Mouse (Mus musculus) forebrain, embryonic 14.5 days (tissue): ENCODE results near the gene Zfp324. TPM values are rescaled to one million over a fixed set of nuclear protein-coding genes. Genes with fewer than 3 reads are reported as not detected.
A peak's percentile ranks its signal among the peaks of the same experiment; 100 is the strongest.
"Not testable (repeated sequence)": the region's sequence is repeated elsewhere in the genome, so short reads cannot be mapped to it uniquely, and the experiment has no call there.

Experiments used
- ATAC-seq: fragments of 200-750 bp; cut with Nextera tagmentation; 2 replicates; pipeline ENCODE4 v1.8.0; 2017; ENCODE audit warnings: mild to moderate bottlenecking, moderate library complexity
- DNase-seq: peaks from one replicate; pipeline ENCODE4 v3.0.0-alpha.2; 2015; ENCODE audit warnings: low spot score
- H3K27ac ChIP-seq: fragments of 300-500 bp; sonication (generic); 2 replicates; pipeline ENCODE4 v1.5.1; 2014; ENCODE audit warnings: low read depth, mild to moderate bottlenecking, control low read depth, low read length, moderate library complexity
- H3K27me3 ChIP-seq: fragments of 300-500 bp; sonication (generic); replicated peaks from 2 replicates; pipeline ENCODE4 v1.6.1; 2014; ENCODE audit warnings: low read length, control low read depth, mixed read lengths; ENCODE audit not compliant: control insufficient read depth, insufficient read depth
- H3K36me3 ChIP-seq: fragments of 300-500 bp; sonication (generic); 2 replicates; pipeline ENCODE4 v1.6.1; 2014; ENCODE audit warnings: low read length, control low read depth; ENCODE audit not compliant: control insufficient read depth, insufficient read depth
- H3K4me1 ChIP-seq: fragments of 300-500 bp; sonication (generic); 2 replicates; pipeline ENCODE4 v1.6.1; 2014; ENCODE audit warnings: antibody characterized with exemption, low read length, control low read depth; ENCODE audit not compliant: control insufficient read depth, insufficient read depth
- H3K4me2 ChIP-seq: fragments of 300-500 bp; sonication (generic); 2 replicates; pipeline ENCODE4 v1.6.1; 2014; ENCODE audit warnings: mild to moderate bottlenecking, control low read depth, low read length
- H3K4me3 ChIP-seq: fragments of 300-500 bp; sonication (generic); 2 replicates; pipeline ENCODE4 v1.5.1; 2014; ENCODE audit warnings: low read depth, low read length, control low read depth
- H3K9ac ChIP-seq: fragments of 300-500 bp; sonication (generic); 2 replicates; pipeline ENCODE4 v1.6.1; 2014; ENCODE audit warnings: mild to moderate bottlenecking, low read length, control low read depth, moderate library complexity
- H3K9me3 ChIP-seq: fragments of 300-500 bp; sonication (generic); replicated peaks from 2 replicates; pipeline ENCODE4 v1.6.1; 2016; ENCODE audit warnings: low read length, control low read depth, mixed read lengths; ENCODE audit not compliant: control insufficient read depth
- WGBS: fragments of 180-500 bp; shearing (Covaris S2); extraction: QIAGEN DNeasy Blood & Tissue Kit; methylation state at CpG from one replicate; pipeline ENCODE4 v1.1.7; 2014; 5-methylcytosine and 5-hydroxymethylcytosine counted together
- polyA plus RNA-seq: library from polyadenylated mRNA; unstranded; fragments of >200 nt; fragmentation: Nextera tagmentation; extraction: Ambion mirVana; gene quantifications from 2 replicates; pipeline ENCODE4 v1.2.1, GENCODE M21; 2014

Zfp324 gene
- polyA plus RNA-seq, 1 experiment from 2014 or later: 10.1 TPM

- H3K9ac ChIP-seq: no peak overlapping the region
- H3K4me1 ChIP-seq: no peaks in the 10 kb centered on the region
- no peaks in the 10 kb centered on the region for H3K9me3 ChIP-seq
- H3K4me2 ChIP-seq: no peak overlapping the region
- no peak for ATAC-seq
- H3K4me3 ChIP-seq: no peak overlapping the region
- WGBS: 79% methylated on average over 4 of the region's 4 CpGs
- 0 out of 2 replicates have a peak, but pooled peaks cover 2% of the 10 kb centered on the region for H3K36me3 ChIP-seq
- no peak overlapping the region for H3K27ac ChIP-seq
- no peak for DNase-seq
- no peaks in the 10 kb centered on the region for H3K27me3 ChIP-seq
Observed at GRCm38 (mm10) chr7:12933615-12934140, 32.0 kb upstream of the Zfp324 start.

- H3K4me2 ChIP-seq: no peak overlapping the region
- ATAC-seq (no peak), DNase-seq (no peak)
- no peaks in the 10 kb centered on the region for H3K27me3 ChIP-seq
- H3K4me1 ChIP-seq: no peaks in the 10 kb centered on the region
- WGBS: 70% methylated on average over 3 of the region's 3 CpGs
- no peak overlapping the region for H3K4me3 ChIP-seq
- no peaks in the 10 kb centered on the region for H3K36me3 ChIP-seq
- no peak overlapping the region for H3K9ac ChIP-seq
- H3K27ac ChIP-seq: no peak overlapping the region
- H3K9me3 ChIP-seq: no peaks in the 10 kb centered on the region
Observed at GRCm38 (mm10) chr7:12934808-12935207, 30.8 kb upstream of the Zfp324 start.

- not testable (repeated sequence) for H3K9me3 ChIP-seq, H3K4me1 ChIP-seq, H3K27ac ChIP-seq, DNase-seq, H3K4me2 ChIP-seq, H3K9ac ChIP-seq, H3K4me3 ChIP-seq, H3K36me3 ChIP-seq, ATAC-seq, H3K27me3 ChIP-seq
- 88% methylated on average over 3 of the region's 4 CpGs for whole genome bisulfite sequencing
Observed at GRCm38 (mm10) chr7:12937254-12937803, 28.3 kb upstream of the Zfp324 start.

- Histone ChIP-seq H3K27me3 (no peaks in the 10 kb centered on the region), H3K4me2 (no peak overlapping the region), H3K36me3 (no peaks in the 10 kb centered on the region), H3K9ac (no peak overlapping the region), H3K27ac (no peak overlapping the region), H3K4me1 (no peaks in the 10 kb centered on the region), H3K4me3 (no peak overlapping the region), H3K9me3 (no peaks in the 10 kb centered on the region)
- ATAC-seq (no peak), DNase-seq (no peak)
- WGBS: 75% methylated on average over 4 of the region's 4 CpGs
Observed at GRCm38 (mm10) chr7:12940599-12940998, 25.0 kb upstream of the Zfp324 start.

- H3K9me3 ChIP-seq: no peaks in the 10 kb centered on the region
- H3K27ac ChIP-seq: no peak overlapping the region
- no peaks in the 10 kb centered on the region for H3K4me1 ChIP-seq
- no peak overlapping the region for H3K4me3 ChIP-seq
- no peak overlapping the region for H3K9ac ChIP-seq
- H3K4me2 ChIP-seq: no peak overlapping the region
- DNase-seq (peak; percentile 6), ATAC-seq (no peak)
- no peaks in the 10 kb centered on the region for H3K36me3 ChIP-seq
- H3K27me3 ChIP-seq: no peaks in the 10 kb centered on the region
Observed at GRCm38 (mm10) chr7:12943488-12943887, 22.1 kb upstream of the Zfp324 start.

GRCm38 (mm10) chr7:12949032-12949871 lies 16.4 kb upstream of the Zfp324 start:
- Histone ChIP-seq H3K4me3 (peak overlapping the region; percentile 38), H3K9ac (peak overlapping the region; percentile 59), H3K27ac (peak overlapping the region; percentile 87), H3K36me3 (no peaks in the 10 kb centered on the region), H3K4me1 (0 out of 2 replicates have a peak, but pooled peaks cover 4% of the 10 kb centered on the region), H3K4me2 (peak overlapping the region; percentile 67), H3K27me3 (no peaks in the 10 kb centered on the region), H3K9me3 (no peaks in the 10 kb centered on the region)
- ATAC-seq: peak; percentile 99
- DNase-seq: peak; percentile 99
- WGBS: 10% methylated on average over 35 of the region's 35 CpGs

GRCm38 (mm10) chr7:12949872-12950229 lies 15.8 kb upstream of the Zfp324 start:
- no peaks in the 10 kb centered on the region for H3K27me3 ChIP-seq

GRCm38 (mm10) chr7:12954896-12955295 lies 10.7 kb upstream of the Zfp324 start:
- DNase-seq (no peak), ATAC-seq (no peak)
- H3K4me2 ChIP-seq: no peak overlapping the region
- 53% methylated on average over 3 of the region's 3 CpGs for WGBS
- no peaks in the 10 kb centered on the region for H3K27me3 ChIP-seq
- H3K9me3 ChIP-seq: no peaks in the 10 kb centered on the region
- H3K36me3 ChIP-seq: no peaks in the 10 kb centered on the region
- H3K4me3 ChIP-seq: no peak overlapping the region
- no peak overlapping the region for H3K27ac ChIP-seq
- H3K4me1 ChIP-seq: 0 out of 2 replicates have a peak, but pooled peaks cover 3% of the 10 kb centered on the region
- no peak overlapping the region for H3K9ac ChIP-seq

More at GRCm38 (mm10) chr7:12949872-12950229, 15.8 kb upstream of the Zfp324 start:
- Histone ChIP-seq H3K27ac (peak overlapping the region; percentile 73; the same call in 1 of the 2 replicates), H3K4me3 (peak overlapping the region; percentile 38), H3K9me3 (no peaks in the 10 kb centered on the region), H3K4me1 (0 out of 2 replicates have a peak, but pooled peaks cover 4% of the 10 kb centered on the region), H3K4me2 (peak overlapping the region; percentile 67), H3K9ac (peak overlapping the region; percentile 58), H3K36me3 (no peaks in the 10 kb centered on the region)
- 18% methylated on average over 16 of the region's 16 CpGs for WGBS
- DNase-seq (no peak), ATAC-seq (peak; percentile 18; the same call in 1 of the 2 replicates)

GRCm38 (mm10) chr7:12957511-12957910 lies 8.1 kb upstream of the Zfp324 start:
- Histone ChIP-seq H3K36me3 (no peaks in the 10 kb centered on the region), H3K9me3 (no peaks in the 10 kb centered on the region), H3K27me3 (no peaks in the 10 kb centered on the region), H3K4me3 (no peak overlapping the region), H3K4me1 (no peaks in the 10 kb centered on the region), H3K9ac (no peak overlapping the region), H3K4me2 (no peak overlapping the region), H3K27ac (no peak overlapping the region)
- ATAC-seq (no peak), DNase-seq (no peak)
- 68% methylated on average over 5 of the region's 5 CpGs for WGBS
